Mouse (Mus musculus) brain, embryonic 14.5 days (tissue): ENCODE results near the gene Trak1.

Experiments used
- CTCF ChIP-seq: fragments of 200-500 bp; IDR thresholded peaks from 2 replicates; pipeline ENCODE4 v1.5.1; 2012; ENCODE audit warnings: inconsistent platforms, mild to moderate bottlenecking, moderate library complexity, borderline replicate concordance; ENCODE audit not compliant: insufficient read depth, insufficient read length; ENCODE audit errors: extremely low read depth
- POLR2A ChIP-seq: fragments of 200-500 bp; IDR thresholded peaks from 2 replicates; pipeline ENCODE4 v1.6.1; 2012; ENCODE audit warnings: mild to moderate bottlenecking, inconsistent platforms, borderline replicate concordance; ENCODE audit not compliant: poor library complexity, insufficient read depth, insufficient read length, severe bottlenecking; ENCODE audit errors: extremely low read depth

GRCm38 (mm10) chr9:121374864-121375255, 77.6 kb downstream of the Trak1 start:
- no peak for TF ChIP-seq CTCF
- no peak for TF ChIP-seq POLR2A
